Mouse (Mus musculus) left cerebral cortex, adult 2 months (tissue): ENCODE measurements around the gene 1700011L22Rik. TPM values are rescaled to one million over a fixed set of nuclear protein-coding genes. Genes with fewer than 3 reads are reported as not detected.

Experiments used
- DNase-seq, 2 experiments: peaks; one replicate each; pipeline ENCODE4 v3.0.0; 2021 to 2022; ENCODE audit warnings: low spot score in 2 of 2, mixed read lengths in 1 of 2; ENCODE audit errors: extremely low spot score in 1 of 2
- H3K27ac ChIP-seq: fragments of 200-600 bp; 2 replicates; pipeline ENCODE4 v1.8.1; 2022
- H3K4me3 ChIP-seq: fragments of 200-600 bp; 2 replicates; pipeline ENCODE4 v1.8.1; 2022
- CTCF ChIP-seq: fragments of 200-600 bp; IDR thresholded peaks from 2 replicates; pipeline ENCODE4 v1.8.1; 2022; ENCODE audit warnings: antibody characterized with exemption, mild to moderate bottlenecking, moderate library complexity
- intact Hi-C: fragments of 180-260 bp; cut with DNase I; formaldehyde crosslinking; loops from one replicate; pipeline ENCODE4 v1.15.1; 2025
- total RNA-seq, 2 experiments: library from RNA; stranded (reverse); gene quantifications; 2 replicates each; pipeline ENCODE4 v1.2.3; 2021

1700011L22Rik gene
- total RNA-seq, 2 experiments from 2014 or later = not detected

DNA sequence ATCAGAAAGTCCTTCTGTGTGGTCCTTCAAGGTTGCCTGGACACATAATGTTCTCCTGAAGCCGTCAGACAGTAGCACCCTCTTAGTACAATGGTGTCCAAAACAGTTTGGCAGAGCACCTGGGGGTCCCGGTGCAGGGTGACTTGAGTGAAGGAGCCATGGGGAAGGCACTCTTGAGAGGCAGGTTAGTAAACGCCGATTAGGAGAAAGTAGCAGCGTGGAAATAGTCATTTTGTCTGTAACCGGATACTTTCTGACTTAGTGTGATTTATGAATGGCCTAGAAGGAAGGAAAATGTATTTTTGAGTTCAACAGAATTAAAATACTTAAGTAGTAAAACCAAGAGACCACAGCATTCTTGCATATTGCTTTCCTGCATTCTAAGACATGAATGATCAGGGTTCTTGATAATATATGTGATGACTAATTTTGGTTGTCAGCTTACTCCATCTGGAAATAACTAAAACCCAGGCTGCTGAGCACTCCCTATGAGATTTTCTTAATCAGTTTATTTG lies 33.1 kb upstream of the 1700011L22Rik start:
- intact Hi-C loops = no loop called here
- no peak for TF ChIP-seq CTCF
- DNase-seq = no peak
- H3K4me3 ChIP-seq = no peak overlapping the region
- H3K27ac ChIP-seq = no peak overlapping the region

DNA sequence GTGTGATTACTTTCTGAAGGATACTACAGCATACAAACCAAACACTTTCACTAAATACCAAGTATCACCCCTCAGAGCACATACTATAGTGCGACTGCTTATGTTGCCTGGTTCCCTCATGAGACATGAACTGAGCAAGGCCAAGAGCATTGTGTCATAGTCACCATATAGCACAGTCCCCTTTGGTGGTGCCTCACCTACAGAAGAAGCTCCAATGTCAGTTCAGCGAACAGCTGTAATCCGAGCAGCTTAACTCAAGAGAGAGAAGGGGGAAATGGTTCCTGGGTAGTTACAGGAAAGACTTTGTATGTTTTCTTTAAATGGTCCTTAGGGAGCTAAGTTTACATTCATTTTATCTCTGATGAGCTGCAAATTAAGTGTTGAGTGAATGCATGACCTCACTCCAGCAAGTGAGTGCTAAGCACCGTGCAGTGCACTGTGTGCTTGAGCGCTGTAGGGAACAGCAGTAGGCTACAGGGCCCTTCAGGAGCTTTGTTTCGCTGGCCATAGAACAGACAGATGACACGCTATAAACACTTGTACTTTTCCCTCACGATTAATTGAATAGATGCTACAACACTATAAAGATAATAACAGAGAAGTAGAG lies 29.0 kb upstream of the 1700011L22Rik start:
- no peak for DNase-seq
- Histone ChIP-seq H3K4me3 (no peak overlapping the region), H3K27ac (no peak overlapping the region)
- no peak for TF ChIP-seq CTCF
- intact Hi-C loops = no loop called here

DNA sequence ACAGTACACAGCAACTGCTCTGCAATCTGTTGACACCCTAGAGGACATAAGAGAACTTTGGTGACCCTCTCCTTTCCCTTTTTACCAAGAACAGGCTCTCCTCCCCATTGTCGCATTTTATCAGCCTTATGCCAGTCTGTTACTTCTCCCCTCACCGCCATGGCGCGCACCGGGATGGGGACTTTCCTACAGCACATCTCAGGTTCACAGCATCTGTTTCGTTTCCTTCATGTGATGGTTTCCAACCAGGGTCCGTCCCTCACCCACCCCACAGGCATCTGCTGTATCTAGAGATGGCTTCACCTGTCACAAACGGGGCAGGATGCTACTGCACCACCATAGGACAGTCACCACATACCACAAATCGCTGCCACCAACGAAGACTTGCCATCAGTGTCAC lies 26.6 kb upstream of the 1700011L22Rik start:
- H3K4me3 ChIP-seq = no peak overlapping the region
- H3K27ac ChIP-seq = no peak overlapping the region
- no peak for TF ChIP-seq CTCF
- intact Hi-C loops = no loop called here
- no peak for DNase-seq

GRCm38 (mm10) chr8:79273776-79274175 lies 25.4 kb upstream of the 1700011L22Rik start:
- intact Hi-C loops = no loop called here
- no peak for TF ChIP-seq CTCF
- Histone ChIP-seq H3K27ac (no peak overlapping the region), H3K4me3 (no peak overlapping the region)
- DNase-seq = no peak

DNA sequence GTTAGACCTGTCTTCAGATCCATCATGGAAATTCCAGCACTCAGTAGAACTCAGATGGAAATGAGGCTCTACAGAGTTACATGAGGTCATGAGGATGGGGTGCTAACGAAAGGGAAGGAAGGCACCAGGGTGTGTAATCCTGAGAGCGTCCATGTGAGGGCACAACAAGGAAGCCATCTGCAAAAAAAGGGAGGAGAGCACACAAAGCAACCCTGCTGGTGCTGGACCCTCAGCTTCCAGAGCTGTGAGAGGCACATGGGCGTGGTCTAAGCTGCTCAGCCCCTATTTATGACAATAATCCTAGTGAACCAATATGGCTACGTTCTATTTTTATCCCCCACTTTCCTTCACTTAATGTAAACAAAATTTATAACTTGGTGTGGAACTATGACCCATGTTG lies 24.3 kb upstream of the 1700011L22Rik start:
- Histone ChIP-seq H3K27ac (no peak overlapping the region), H3K4me3 (no peak overlapping the region)
- TF ChIP-seq CTCF = no peak
- no peak for DNase-seq
- intact Hi-C loops = no loop called here

DNA sequence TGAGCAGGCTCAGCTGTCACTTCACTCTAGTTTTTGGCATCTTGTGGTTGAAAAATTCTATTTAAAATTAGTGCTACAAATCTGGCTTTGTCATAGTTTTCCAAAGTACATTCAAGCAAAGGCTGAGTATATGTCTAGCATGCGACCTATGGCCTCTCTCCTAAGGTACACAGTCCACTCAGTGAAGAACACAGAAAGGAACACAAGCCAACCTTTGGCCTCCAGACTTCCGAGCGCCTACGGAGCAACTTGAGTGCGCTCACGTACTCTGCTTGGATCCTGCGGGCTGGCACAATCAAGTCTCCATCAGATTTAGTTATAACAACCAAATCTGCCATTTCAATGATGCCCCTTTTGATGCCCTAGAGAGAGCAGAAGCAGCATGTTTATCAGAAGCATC lies 20.6 kb upstream of the 1700011L22Rik start:
- Histone ChIP-seq H3K27ac (no peak overlapping the region), H3K4me3 (no peak overlapping the region)
- TF ChIP-seq CTCF = no peak
- intact Hi-C loops = no loop called here
- DNase-seq = no peak

DNA sequence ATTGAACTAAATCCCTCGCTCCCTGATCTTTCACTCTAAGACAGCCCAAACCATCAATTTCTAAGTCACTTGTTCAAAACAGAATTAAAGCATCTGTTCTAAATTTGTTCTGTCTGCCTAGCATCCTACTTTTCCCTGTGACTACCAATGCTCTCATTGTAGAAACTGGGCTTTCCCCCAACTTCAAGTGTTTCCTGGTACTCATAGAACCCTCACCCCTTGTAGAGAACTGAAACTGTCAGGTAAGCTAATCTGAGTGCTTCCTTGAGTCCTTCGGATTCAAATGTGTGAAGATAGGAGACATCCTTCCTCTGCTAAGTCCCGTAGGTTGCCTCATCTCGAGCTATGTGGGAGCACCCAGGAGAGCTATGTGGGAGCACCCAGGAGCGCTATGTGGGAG lies 13.6 kb upstream of the 1700011L22Rik start:
- no peak overlapping the region for H3K27ac ChIP-seq
- DNase-seq = no peak
- H3K4me3 ChIP-seq = no peak overlapping the region
- intact Hi-C loops = loop anchor here (5.0 kb wide), 1 partner anchor 120 kb away; no protein-coding TSS in a partner anchor
- no peak for TF ChIP-seq CTCF

DNA sequence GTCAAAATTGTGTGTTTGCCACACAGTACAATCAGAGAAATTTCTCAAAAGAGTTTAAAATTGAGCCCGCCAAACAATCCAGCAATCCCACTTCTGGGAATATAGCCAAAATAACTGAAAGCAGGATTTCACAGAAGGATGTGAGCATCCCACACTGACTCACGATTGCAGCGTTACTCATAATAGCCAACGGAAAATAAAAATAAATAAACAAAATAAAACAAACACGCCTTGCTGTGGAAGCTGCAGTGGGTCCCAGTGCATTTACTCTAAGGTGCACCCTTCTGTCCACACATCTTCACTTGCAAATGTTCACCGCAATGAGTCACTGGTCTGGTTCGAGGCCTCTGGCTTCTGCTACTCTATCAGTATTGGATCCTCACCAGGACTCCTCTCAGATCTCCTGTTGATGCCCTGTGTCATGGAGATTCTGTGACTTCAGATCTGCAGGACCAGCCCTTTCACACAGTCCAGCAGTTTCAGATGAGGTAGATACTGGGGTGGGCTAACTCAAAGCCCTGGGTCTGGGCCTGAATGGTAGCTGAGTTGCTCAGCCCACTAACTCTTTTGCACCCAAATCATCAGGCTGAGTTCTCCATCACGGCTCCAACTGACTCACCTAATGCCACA lies 7.8 kb upstream of the 1700011L22Rik start:
- TF ChIP-seq CTCF = no peak

GRCm38 (mm10) chr8:79253742-79254141 lies 5.4 kb upstream of the 1700011L22Rik start:
- Histone ChIP-seq H3K27ac (no peak overlapping the region), H3K4me3 (no peak overlapping the region)
- intact Hi-C loops = no loop called here
- no peak for DNase-seq
- no peak for TF ChIP-seq CTCF

More for the DNA sequence above, 7.8 kb upstream of the 1700011L22Rik start:
- intact Hi-C loops = no loop called here
- Histone ChIP-seq H3K4me3 (no peak overlapping the region), H3K27ac (no peak overlapping the region)
- DNase-seq = no peak

GRCm38 (mm10) chr8:79243422-79243821 lies 4.9 kb downstream of the 1700011L22Rik start:
- no peak overlapping the region for H3K27ac ChIP-seq
- intact Hi-C loops = no loop called here
- no peak for TF ChIP-seq CTCF
- H3K4me3 ChIP-seq = no peak overlapping the region
- DNase-seq = no peak

- no peak for DNase-seq
- intact Hi-C loops = no loop called here
- TF ChIP-seq CTCF = no peak
- H3K27ac ChIP-seq = no peak overlapping the region
- no peak overlapping the region for H3K4me3 ChIP-seq
These were observed 8.4 kb downstream of the 1700011L22Rik start for GRCm38 (mm10) chr8:79239996-79240395.

DNA sequence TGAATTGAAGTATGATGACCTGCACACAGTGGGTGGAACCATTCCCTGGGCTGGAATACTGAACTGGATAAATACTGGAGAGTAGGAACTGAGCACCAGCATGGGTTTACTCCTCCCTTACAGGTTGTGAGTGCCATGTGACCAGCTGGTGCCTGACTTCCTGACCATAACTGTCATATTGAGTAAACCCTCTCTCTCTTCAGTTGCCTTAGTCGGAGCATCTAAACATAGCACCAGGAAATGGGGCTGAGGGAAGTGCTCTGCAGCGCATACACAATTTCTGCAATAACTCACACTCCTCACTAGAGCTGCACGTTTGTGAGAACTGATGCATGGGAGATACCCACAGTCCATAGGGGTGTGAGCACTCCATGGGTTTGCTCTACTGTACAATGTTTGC lies 9.1 kb downstream of the 1700011L22Rik start:
- TF ChIP-seq CTCF = no peak
- Histone ChIP-seq H3K4me3 (no peak overlapping the region), H3K27ac (no peak overlapping the region)
- intact Hi-C loops = no loop called here
- no peak for DNase-seq
